Mouse (Mus musculus): Measurements from ENCODE around the gene Snupn. TPM values are rescaled to one million over a fixed set of nuclear protein-coding genes. Genes with fewer than 3 reads are reported as not detected.
"Not testable (repeated sequence)": the region's sequence is repeated elsewhere in the genome, so short reads cannot be mapped to it uniquely, and the experiment has no call there.

Gene Snupn
- 10 to 100 TPM; 14.4 to 17.1 (median 14.9) TPM for total RNA-seq (2022)

GRCm38 (mm10) chr9:56950414-56951400 is at the start of gene Snupn:
Snupn (plus strand) TSS chr9:56950878.
- peak; percentile 94 to 96 for DNase-seq (ENCODE audit: low spot score in 2 of 2)

GRCm38 (mm10) chr9:56901187-56901586 is 49.5 kb upstream of the Snupn start:
- DNase-seq (ENCODE audit: low spot score in 2 of 2) = no peak

- DNase-seq (ENCODE audit: low spot score in 2 of 2) = no peak
These were observed 47.0 kb upstream of the Snupn start for GRCm38 (mm10) chr9:56903662-56904061.

GRCm38 (mm10) chr9:56907549-56907948 is 43.1 kb upstream of the Snupn start:
- no peak for DNase-seq (ENCODE audit: low spot score in 2 of 2)

- not testable (repeated sequence) for DNase-seq (ENCODE audit: low spot score in 2 of 2)
These were observed 40.7 kb upstream of the Snupn start for GRCm38 (mm10) chr9:56909991-56910390.

- DNase-seq (ENCODE audit: low spot score in 2 of 2) = no peak
These were observed 39.7 kb upstream of the Snupn start for GRCm38 (mm10) chr9:56911017-56911416.

- no peak for DNase-seq (ENCODE audit: low spot score in 2 of 2)
These were observed 36.7 kb upstream of the Snupn start for GRCm38 (mm10) chr9:56913991-56914390.

GRCm38 (mm10) chr9:56915116-56915515 is 35.6 kb upstream of the Snupn start:
- no peak for DNase-seq (ENCODE audit: low spot score in 2 of 2)

- DNase-seq (ENCODE audit: low spot score in 2 of 2) = no peak
These were observed 34.8 kb upstream of the Snupn start for GRCm38 (mm10) chr9:56915695-56916410.

GRCm38 (mm10) chr9:56917131-56917530 is 33.5 kb upstream of the Snupn start:
- no peak for DNase-seq (ENCODE audit: low spot score in 2 of 2)

- DNase-seq (ENCODE audit: low spot score in 2 of 2) = no peak
These were observed 32.2 kb upstream of the Snupn start for GRCm38 (mm10) chr9:56918466-56918865.

- no peak for DNase-seq (ENCODE audit: low spot score in 2 of 2)
These were observed 27.9 kb upstream of the Snupn start for GRCm38 (mm10) chr9:56922746-56923145.

GRCm38 (mm10) chr9:56923841-56924650 is 26.6 kb upstream of the Snupn start:
- no peak for DNase-seq (ENCODE audit: low spot score in 2 of 2)

GRCm38 (mm10) chr9:56924651-56925027 is 26.0 kb upstream of the Snupn start:
- peak; percentile 36 to 70 for DNase-seq (ENCODE audit: low spot score in 2 of 2)

- DNase-seq (ENCODE audit: low spot score in 2 of 2) = no peak
These were observed 25.2 kb upstream of the Snupn start for GRCm38 (mm10) chr9:56925291-56926024.

- DNase-seq (ENCODE audit: low spot score in 2 of 2) = no peak
These were observed 24.7 kb upstream of the Snupn start for GRCm38 (mm10) chr9:56926025-56926360.

- DNase-seq (ENCODE audit: low spot score in 2 of 2) = no peak
These were observed 24.3 kb upstream of the Snupn start for GRCm38 (mm10) chr9:56926387-56926786.

GRCm38 (mm10) chr9:56927191-56928012 is 23.3 kb upstream of the Snupn start:
- no peak for DNase-seq (ENCODE audit: low spot score in 2 of 2)

- peak; percentile 85 for DNase-seq (ENCODE audit: low spot score in 2 of 2)
These were observed 22.5 kb upstream of the Snupn start, which contains the start of gene Snx33 for GRCm38 (mm10) chr9:56928041-56928811. Snx33 (minus strand) TSS chr9:56928371.
